Mouse (Mus musculus) spleen, postnatal 14 days (tissue): Measurements from ENCODE around the gene Wdr72.

ENCODE experiments used
- DNase-seq, 2 experiments: peaks; one replicate each; pipeline ENCODE4 v3.0.0; 2021 to 2022; ENCODE audit warnings: low spot score in 2 of 2

Gene Wdr72

DNA sequence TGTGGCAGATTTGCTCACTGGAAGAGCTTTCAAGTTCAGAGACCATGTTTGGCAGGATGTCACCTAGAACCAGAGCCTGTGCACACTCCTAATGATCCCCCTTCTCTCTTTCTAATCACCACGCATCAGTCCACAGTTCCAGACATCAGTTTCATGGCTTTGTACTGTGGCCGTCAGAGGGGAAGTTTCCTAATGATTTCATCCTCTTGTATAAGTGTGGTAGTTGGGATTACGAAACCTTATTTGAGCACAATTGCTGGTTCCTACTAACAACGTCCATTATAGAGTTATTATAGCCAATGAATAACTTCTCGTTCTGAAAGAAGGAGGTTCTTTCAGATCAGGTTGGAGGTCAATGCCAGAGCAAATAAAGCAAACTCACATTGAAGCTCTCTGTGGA, 131.1 kb downstream of the Wdr72 start:
- DNase-seq: no peak

GRCm38 (mm10) chr9:74248084-74248483, 137.9 kb downstream of the Wdr72 start:
- DNase-seq: no peak

DNA sequence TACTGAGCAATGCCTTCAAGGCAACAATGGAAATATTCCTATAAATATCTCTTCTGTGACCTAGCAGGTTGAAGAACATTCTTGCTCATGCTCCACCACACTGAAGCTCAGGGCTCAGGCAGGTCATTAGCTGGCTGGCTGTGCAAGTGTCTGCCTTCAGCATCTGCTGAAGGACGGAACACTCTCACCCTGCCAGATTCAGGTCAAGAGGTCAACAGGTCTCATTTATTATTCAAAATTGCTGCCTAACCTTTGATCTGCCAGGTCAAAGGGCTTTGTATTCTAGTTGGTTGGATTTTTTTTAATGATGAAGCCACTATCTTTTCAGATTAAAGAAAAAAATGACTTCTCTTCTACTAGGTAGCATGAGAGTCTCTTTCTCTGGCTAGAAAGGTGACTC, 139.3 kb downstream of the Wdr72 start:
- DNase-seq: no peak

DNA sequence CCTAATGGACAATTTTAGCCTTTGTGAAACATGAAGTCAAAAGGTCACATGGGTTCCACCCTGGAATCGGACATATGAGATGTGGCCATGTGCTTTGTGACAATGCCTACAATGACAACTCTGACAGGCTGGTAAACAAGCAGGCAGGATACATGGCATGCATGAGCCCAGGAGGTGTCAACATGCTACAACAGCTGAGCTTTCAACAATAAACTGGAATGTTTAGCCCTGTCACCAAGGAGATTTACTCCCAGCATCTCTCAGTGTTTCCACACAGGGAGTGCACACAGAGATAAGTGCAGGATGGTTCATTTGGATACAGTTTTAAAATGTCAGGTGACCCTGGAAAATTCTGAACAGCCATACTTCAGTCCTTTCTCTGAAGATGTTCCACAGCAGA, 140.4 kb downstream of the Wdr72 start:
- no peak for DNase-seq

- DNase-seq: no peak
Observed at GRCm38 (mm10) chr9:74258389-74258788, 148.2 kb downstream of the Wdr72 start.

- no peak for DNase-seq
Observed at GRCm38 (mm10) chr9:74277752-74278385, 167.7 kb downstream of the Wdr72 start.

GRCm38 (mm10) chr9:74282072-74282471, 171.9 kb downstream of the Wdr72 start:
- no peak for DNase-seq

DNA sequence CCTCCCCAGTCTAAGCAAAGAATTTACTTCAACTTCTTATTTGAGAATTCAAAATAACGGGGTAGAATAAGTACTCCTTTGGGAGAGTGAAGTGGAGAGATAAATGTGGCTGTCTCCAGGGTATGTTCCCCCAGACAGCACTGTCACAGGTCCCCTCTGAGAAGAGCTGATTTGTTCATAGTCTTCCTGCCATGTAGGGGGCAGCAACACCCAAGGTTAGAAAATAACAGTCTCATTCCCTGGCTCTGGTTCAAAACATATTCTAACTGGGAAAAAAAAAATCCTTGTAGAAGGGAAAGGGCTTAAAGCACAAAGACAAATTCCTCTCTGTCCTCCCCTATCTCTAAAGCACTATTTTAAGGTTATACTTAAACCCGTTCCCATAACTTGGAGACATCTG, 176.1 kb downstream of the Wdr72 start:
- DNase-seq: no peak

GRCm38 (mm10) chr9:74294479-74294878, 184.3 kb downstream of the Wdr72 start:
- DNase-seq: no peak

- DNase-seq: no peak
Observed at GRCm38 (mm10) chr9:74318771-74319170, 208.6 kb downstream of the Wdr72 start.

DNA sequence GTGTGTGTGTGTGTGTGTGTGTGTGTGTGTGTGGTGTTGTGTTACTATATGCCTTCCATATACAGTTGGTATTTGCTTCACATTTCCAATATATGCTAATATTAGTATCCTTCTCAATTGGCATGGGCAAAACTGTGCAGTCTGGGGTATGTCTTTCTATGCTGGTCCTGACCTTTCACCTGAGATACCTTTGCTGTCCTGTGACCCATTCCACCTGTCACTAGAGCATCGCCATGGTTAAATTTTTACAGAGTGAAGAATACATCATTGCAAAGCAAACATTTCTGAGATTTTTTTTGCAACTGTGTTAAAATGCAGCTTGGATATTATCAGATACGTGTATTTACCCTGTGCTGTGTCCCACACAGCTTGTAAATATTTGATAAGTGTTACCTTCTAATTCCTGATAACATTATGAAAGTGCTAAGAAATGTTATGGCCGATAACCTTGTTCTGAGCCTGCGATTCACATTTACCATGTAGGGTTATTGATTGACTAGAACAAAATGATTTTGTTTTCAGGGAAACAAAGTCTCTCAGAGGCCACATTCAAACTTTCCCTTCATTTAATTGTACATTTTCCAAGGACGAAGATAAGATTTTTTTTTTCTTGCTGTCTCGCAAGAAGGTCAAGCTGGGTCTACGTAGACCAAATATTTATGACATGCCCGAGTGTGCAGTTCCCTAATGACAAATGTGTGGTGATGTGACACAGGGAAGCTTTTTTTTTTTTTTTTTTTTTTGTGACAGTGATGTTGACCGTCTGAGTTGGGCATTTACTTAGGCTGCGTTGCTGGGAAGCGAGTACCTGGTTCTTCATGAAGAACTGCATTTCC, 214.2 kb downstream of the Wdr72 start:
- no peak for DNase-seq

- DNase-seq: no peak
Observed at GRCm38 (mm10) chr9:74324925-74325295, 214.8 kb downstream of the Wdr72 start.

DNA sequence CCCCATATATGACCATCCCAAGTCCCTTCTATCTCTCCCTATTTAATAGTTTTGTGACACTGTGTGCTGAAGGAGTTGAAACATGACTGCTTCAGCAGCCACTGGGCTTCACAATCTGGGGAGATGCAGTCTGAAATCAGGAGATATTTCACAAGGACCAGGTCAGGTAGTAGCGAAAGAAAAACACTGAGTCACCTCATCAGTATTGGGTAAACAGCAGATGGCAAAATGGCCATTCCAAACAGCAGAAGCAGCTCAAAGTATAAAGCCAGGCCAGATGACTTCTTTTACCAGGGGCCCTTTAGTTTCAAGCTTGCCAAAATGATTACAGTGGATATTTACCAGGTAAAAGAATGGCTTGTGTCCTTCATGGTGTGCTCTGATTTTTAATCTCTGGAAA, 215.8 kb downstream of the Wdr72 start:
- DNase-seq: no peak

GRCm38 (mm10) chr9:74328821-74329220, 218.7 kb downstream of the Wdr72 start:
- no peak for DNase-seq

DNA sequence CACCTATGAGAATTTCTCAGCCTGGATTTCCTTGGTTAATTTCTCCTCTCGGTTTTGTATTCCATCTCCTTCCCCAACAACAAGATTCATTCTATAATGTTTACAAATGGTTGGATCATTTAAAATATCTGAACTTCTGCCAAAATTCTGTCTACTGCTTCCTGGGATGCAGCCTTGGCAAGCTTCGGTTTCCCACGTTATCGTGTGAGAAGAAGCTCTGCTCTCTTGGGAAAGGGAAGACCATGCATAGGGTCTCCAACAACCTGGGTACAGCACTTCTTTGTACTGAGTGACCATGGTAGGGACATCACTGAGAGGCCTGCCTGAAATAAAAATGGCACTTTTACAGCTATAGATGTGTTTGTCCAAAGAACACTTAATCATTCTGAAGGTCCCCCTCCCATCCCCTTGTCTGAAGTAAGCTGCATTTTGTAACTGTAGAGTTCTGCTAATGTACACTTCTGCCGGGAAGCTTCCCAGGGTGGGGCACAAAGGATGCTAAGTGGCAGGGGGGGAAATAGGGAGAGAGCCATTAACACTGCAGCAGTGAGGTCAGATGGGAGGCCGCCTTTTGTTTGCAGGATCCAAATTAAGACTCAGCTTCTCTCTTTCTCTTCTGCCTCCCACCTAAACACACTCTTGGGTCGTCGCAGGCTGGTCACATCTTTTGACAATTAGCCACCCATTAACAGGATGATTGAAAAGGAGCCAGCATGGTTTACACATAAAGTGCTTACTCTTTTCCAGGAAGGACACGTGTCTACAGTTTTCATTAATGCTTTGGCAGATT, 220.7 kb downstream of the Wdr72 start:
- no peak for DNase-seq

GRCm38 (mm10) chr9:74332321-74332720, 222.2 kb downstream of the Wdr72 start:
- DNase-seq: no peak
